Mouse (Mus musculus) embryo, embryonic 10.5 days (tissue): ENCODE results near the gene Hist1h2bn.

ENCODE experiments used
- DNase-seq: peaks from one replicate; pipeline ENCODE4 v3.0.0-alpha.2; 2015; ENCODE audit warnings: low spot score

The Hist1h2bn gene

GRCm38 (mm10) chr13:21727948-21728572 lies 25.9 kb upstream of the Hist1h2bn start:
- peak; percentile 79 for DNase-seq

GRCm38 (mm10) chr13:21729544-21729943 lies 24.4 kb upstream of the Hist1h2bn start:
- no peak for DNase-seq

GRCm38 (mm10) chr13:21733466-21733865 lies 20.5 kb upstream of the Hist1h2bn start:
- peak; percentile 62 for DNase-seq

- DNase-seq: peak; percentile 97
Measured at GRCm38 (mm10) chr13:21734010-21734905, 19.7 kb upstream of the Hist1h2bn start.

- peak; percentile 96 for DNase-seq
Measured at GRCm38 (mm10) chr13:21734906-21735767, 18.8 kb upstream of the Hist1h2bn start, which contains the start of gene Hist1h4j. TSS of gene Hist1h4j (plus strand) at chr13:21735064.

GRCm38 (mm10) chr13:21745006-21745405 lies 8.9 kb upstream of the Hist1h2bn start:
- no peak for DNase-seq

- peak; percentile 76 for DNase-seq
Measured at GRCm38 (mm10) chr13:21749387-21750158, 4.3 kb upstream of the Hist1h2bn start.

GRCm38 (mm10) chr13:21750159-21751017 lies 3.5 kb upstream of the Hist1h2bn start, which contains the start of gene Hist1h4k:
TSS of gene Hist1h4k (minus strand) at chr13:21750505.
- peak; percentile 97 for DNase-seq

GRCm38 (mm10) chr13:21751417-21751816 lies 2.5 kb upstream of the Hist1h2bn start:
- DNase-seq: peak; percentile 18

GRCm38 (mm10) chr13:21751827-21752226 lies 2.1 kb upstream of the Hist1h2bn start:
- peak; percentile 40 for DNase-seq

GRCm38 (mm10) chr13:21752356-21752755 lies 1.6 kb upstream of the Hist1h2bn start:
- DNase-seq: peak; percentile 59

- DNase-seq: peak; percentile 75
Measured at GRCm38 (mm10) chr13:21753051-21753523, 836 bp upstream of the Hist1h2bn start.

GRCm38 (mm10) chr13:21754294-21755001 lies 525 bp downstream of the Hist1h2bn start:
- peak; percentile 77 for DNase-seq

- peak; percentile 33 for DNase-seq
Measured at GRCm38 (mm10) chr13:21755707-21756106, 1.8 kb downstream of the Hist1h2bn start.

- DNase-seq: peak; percentile 94
Measured at GRCm38 (mm10) chr13:21778814-21779766, 25.2 kb downstream of the Hist1h2bn start.

- DNase-seq: peak; percentile 96
Measured at GRCm38 (mm10) chr13:21779767-21780731, 26.1 kb downstream of the Hist1h2bn start, which contains the start of gene Hist1h1b. TSS of gene Hist1h1b (minus strand) at chr13:21780625.

- DNase-seq: no peak
Measured at GRCm38 (mm10) chr13:21781021-21781555, 27.2 kb downstream of the Hist1h2bn start.
